In the genomic region with DNA sequence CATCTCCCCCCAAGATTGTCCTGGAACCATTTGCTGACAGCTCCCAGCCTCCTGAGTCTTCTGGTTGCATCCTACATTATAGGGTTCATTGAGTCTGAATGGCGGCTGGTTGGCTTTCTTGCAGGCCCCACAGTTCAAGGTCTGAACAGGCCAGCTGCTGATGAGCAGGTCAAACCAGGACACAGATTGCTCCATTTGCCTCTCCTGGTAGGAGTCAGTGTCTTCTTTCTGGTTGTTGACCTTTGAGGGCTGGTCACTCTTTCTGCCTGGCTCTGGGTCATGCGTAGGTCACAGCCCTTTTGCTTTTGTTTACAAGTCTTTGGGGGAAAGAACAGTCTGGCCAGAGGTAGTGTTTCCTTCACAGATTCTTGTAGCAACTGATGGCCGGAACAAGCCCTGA, we compare ENCODE assay signal across 19 mouse cellular contexts. TPM values are rescaled to one million over a fixed set of nuclear protein-coding genes. Genes with fewer than 3 reads are reported as not detected.
DNase-seq lines count a peak whose midpoint lies in the region; ATAC-seq and TF ChIP-seq lines count a peak whose summit lies in the region.
"Had no signal": no experiment of that assay in that cellular context is flagged by ENCODE, and none has a peak within 500 bp of the region (broad histone marks: within the 10 kb centered on the region; RNA-seq: fewer than 3 reads in every experiment).

No protein-coding gene starts in this region.

- 40% methylated on average over 3 of the region's 3 CpGs for WGBS in neural tube, embryonic 15.5 days
- WGBS in small intestine, adult 2 months = 66% methylated on average over 3 of the region's 3 CpGs

- H3K9ac ChIP-seq in neural tube, embryonic 15.5 days (replicated peaks) = no peak overlapping the region
- H3K9ac ChIP-seq: embryonic facial prominence, embryonic 12.5 days; heart, embryonic 15.5 days; hindbrain, embryonic 12.5 days; lung, embryonic 14.5 days had no signal

- H3K4me1 ChIP-seq in neural tube, embryonic 15.5 days = no peaks in the 10 kb centered on the region
- H3K4me1 ChIP-seq in small intestine, adult 2 months (ENCODE audit: control insufficient read depth, insufficient read depth, insufficient read length, low read length) = peaks cover 10% of the 10 kb centered on the region
- H3K4me1 ChIP-seq: embryonic facial prominence, embryonic 12.5 days; heart, embryonic 15.5 days; limb, embryonic 10.5 days had no signal

- no peak for TF ChIP-seq POLR2A in small intestine, adult 2 months (IDR thresholded peaks at IDR 0.05; ENCODE audit: low read depth, low read length)

- H3K27ac ChIP-seq in neural tube, embryonic 15.5 days (replicated peaks) = no peak overlapping the region
- H3K27ac ChIP-seq in small intestine, adult 2 months (ENCODE audit: insufficient read depth, low read depth, low read length) = no peak overlapping the region
- H3K27ac ChIP-seq: embryonic facial prominence, embryonic 12.5 days; heart, embryonic 15.5 days; hindbrain, embryonic 12.5 days; limb, embryonic 10.5 days; stomach, postnatal 0 days had no signal

- no peaks in the 10 kb centered on the region for H3K9me3 ChIP-seq in neural tube, embryonic 15.5 days (replicated peaks)
- H3K9me3 ChIP-seq: embryonic facial prominence, embryonic 12.5 days; G1E; heart, embryonic 15.5 days; hindbrain, embryonic 12.5 days; limb, embryonic 10.5 days had no signal

- peak; percentile 9; the same call in 1 of the 2 replicates for TF ChIP-seq CTCF in small intestine, adult 2 months (IDR thresholded peaks at IDR 0.05; ENCODE audit: extremely low read depth, insufficient read length, insufficient replicate concordance, low read depth, low read length)

- H3K4me2 ChIP-seq in neural tube, embryonic 15.5 days = no peak overlapping the region
- H3K4me2 ChIP-seq: embryonic facial prominence, embryonic 12.5 days; heart, embryonic 15.5 days; hindbrain, embryonic 12.5 days; lung, embryonic 14.5 days had no signal

- no peaks in the 10 kb centered on the region for H3K27me3 ChIP-seq in neural tube, embryonic 15.5 days (replicated peaks)
- no peaks in the 10 kb centered on the region for H3K27me3 ChIP-seq in small intestine, adult 2 months (ENCODE audit: control insufficient read depth, insufficient read depth, low read length)
- H3K27me3 ChIP-seq: embryonic facial prominence, embryonic 12.5 days; heart, embryonic 15.5 days had no signal

- H3K36me3 ChIP-seq in neural tube, embryonic 15.5 days = peaks cover 59% of the 10 kb centered on the region
- peaks cover 59% of the 10 kb centered on the region for H3K36me3 ChIP-seq in small intestine, adult 2 months (ENCODE audit: control insufficient read depth, insufficient read depth, low read length)

- H3K4me3 ChIP-seq in neural tube, embryonic 15.5 days (replicated peaks) = no peak overlapping the region
- no peak overlapping the region for H3K4me3 ChIP-seq in small intestine, adult 2 months (ENCODE audit: low read depth, low read length)
- H3K4me3 ChIP-seq: embryonic facial prominence, embryonic 12.5 days; heart, embryonic 15.5 days; hindbrain, embryonic 12.5 days; limb, embryonic 10.5 days had no signal

- ATAC-seq in neural tube, embryonic 15.5 days (ENCODE audit: low FRiP score) = no peak
- ATAC-seq in CD4-positive, CD25-positive, alpha-beta regulatory T cell, adult 4 months = no peak
- ATAC-seq: inflammation-experienced regulatory T-cells, adult 6 months had no signal

- peak; percentile 49 to 64 for DNase-seq in kidney, adult 8-10 months
- no peak for DNase-seq in kidney, adult 18-20 months
- DNase-seq in neural tube, embryonic 10.5 days (ENCODE audit: extremely low spot score, low spot score) = peak; percentile 38
- DNase-seq in embryo, embryonic 9.5 days (ENCODE audit: extremely low spot score) = peak; percentile 52
- DNase-seq in adrenal gland, postnatal 10 days = no peak
- DNase-seq: adrenal gland, adult 8-10 months; cerebellum, adult 11-12 months; layer of hippocampus, postnatal 36 days had no signal

RNA-seq across cellular contexts. Expression of a gene that starts 9.5 kb away (rescaled TPM):
- polyA plus RNA-seq in neural tube, embryonic 15.5 days (2015; fragmentation: Nextera tagmentation; extraction: Ambion mirVana) = 76.5 and 85.4 TPM in 2 replicates
- 21.2 and 36.0 TPM in 2 replicates for polyA plus RNA-seq in small intestine, adult 2 months (2012; rRNA removed)
- polyA plus RNA-seq in CD4-positive, CD25-positive, alpha-beta regulatory T cell, adult 4 months (2017; shearing (Covaris generic)) = 10 to 100 TPM; 67.1 to 69.6 TPM
- total RNA-seq in adrenal gland, postnatal 10 days (2021) = 10 to 100 TPM; 38.3 to 41.0 TPM

RNA-seq across cellular contexts. Expression of a gene that starts 37.4 kb away (rescaled TPM):
- 1.5 and 5.1 TPM in 2 replicates for polyA plus RNA-seq in neural tube, embryonic 15.5 days (2015; fragmentation: Nextera tagmentation; extraction: Ambion mirVana)
- 24.9 and 58.2 TPM in 2 replicates for polyA plus RNA-seq in small intestine, adult 2 months (2012; rRNA removed)
- 10 to 100 TPM; 33.2 to 35.8 TPM for polyA plus RNA-seq in CD4-positive, CD25-positive, alpha-beta regulatory T cell, adult 4 months (2017; shearing (Covaris generic))
- total RNA-seq in adrenal gland, postnatal 10 days (2021) = 1 to 10 TPM; 5.1 to 8.7 TPM

RNA-seq across cellular contexts. Expression of a gene that starts 47.8 kb away (rescaled TPM):
- 70.3 and 129 TPM in 2 replicates for polyA plus RNA-seq in neural tube, embryonic 15.5 days (2015; fragmentation: Nextera tagmentation; extraction: Ambion mirVana)
- polyA plus RNA-seq in small intestine, adult 2 months (2012; rRNA removed) = 12.4 and 23.4 TPM in 2 replicates
- polyA plus RNA-seq in CD4-positive, CD25-positive, alpha-beta regulatory T cell, adult 4 months (2017; shearing (Covaris generic)) = 10 to 100 TPM; 36.6 to 47.9 TPM
- total RNA-seq in adrenal gland, postnatal 10 days (2021) = 100 to 1,000 TPM; 136 to 141 TPM

Comparison
In these comparisons a context has a peak if more than half of its experiments do, and no peak if none do; other contexts are left out.
1. DNase-seq: peak in kidney, adult 8-10 months (2 of 2), neural tube, embryonic 10.5 days (single experiment) and embryo, embryonic 9.5 days (single experiment); none in kidney, adult 18-20 months (single experiment) and adrenal gland, postnatal 10 days (single experiment).